Mouse (Mus musculus) intestine, postnatal 0 days (tissue): ENCODE data around the gene Zkscan5. TPM values are rescaled to one million over a fixed set of nuclear protein-coding genes. Genes with fewer than 3 reads are reported as not detected.
A peak's percentile ranks its signal among the peaks of the same experiment; 100 is the strongest.

Experiments used
- ATAC-seq: fragments of 200-750 bp; cut with Nextera tagmentation; 2 replicates; pipeline ENCODE4 v1.8.0; 2017; ENCODE audit warnings: mild to moderate bottlenecking, moderate TSS enrichment, moderate library complexity
- H3K27ac ChIP-seq: fragments of 300-500 bp; sonication (generic); 2 replicates; pipeline ENCODE4 v1.5.1; 2014; ENCODE audit warnings: mild to moderate bottlenecking, low read depth, low read length, moderate library complexity
- H3K27me3 ChIP-seq: fragments of 300-500 bp; sonication (generic); replicated peaks from 2 replicates; pipeline ENCODE4 v1.6.1; 2014; ENCODE audit warnings: low read length, mixed read lengths; ENCODE audit not compliant: control insufficient read depth, insufficient read depth
- H3K36me3 ChIP-seq: fragments of 300-500 bp; sonication (generic); 2 replicates; pipeline ENCODE4 v1.6.1; 2014; ENCODE audit warnings: mild to moderate bottlenecking, moderate library complexity; ENCODE audit not compliant: control insufficient read depth, insufficient read depth
- H3K4me1 ChIP-seq: fragments of 300-500 bp; sonication (generic); replicated peaks from 2 replicates; pipeline ENCODE4 v1.6.1; 2014; ENCODE audit warnings: antibody characterized with exemption, low read length, mixed read lengths; ENCODE audit not compliant: control insufficient read depth, insufficient read depth
- H3K4me2 ChIP-seq: fragments of 300-500 bp; sonication (generic); replicated peaks from 2 replicates; pipeline ENCODE4 v1.6.1; 2014; ENCODE audit warnings: low read depth, mild to moderate bottlenecking, moderate library complexity
- H3K4me3 ChIP-seq: fragments of 300-500 bp; sonication (generic); 2 replicates; pipeline ENCODE4 v1.5.1; 2014; ENCODE audit warnings: low read depth, low read length
- H3K9ac ChIP-seq: fragments of 300-500 bp; sonication (generic); 2 replicates; pipeline ENCODE4 v1.6.1; 2014; ENCODE audit warnings: mild to moderate bottlenecking, low read depth, low read length
- H3K9me3 ChIP-seq: fragments of 300-500 bp; sonication (generic); 2 replicates; pipeline ENCODE4 v1.6.1; 2016; ENCODE audit warnings: mixed run types; ENCODE audit not compliant: control insufficient read depth
- CTCF ChIP-seq: sonication (generic); IDR thresholded peaks from 2 replicates; pipeline ENCODE4 v1.5.1; 2016; ENCODE audit warnings: low read depth, mild to moderate bottlenecking, control low read depth, antibody characterized with exemption, moderate library complexity
- WGBS: fragments of 180-500 bp; shearing (Covaris S2); extraction: QIAGEN DNeasy Blood & Tissue Kit; methylation state at CpG from one replicate; pipeline ENCODE4 v1.1.7; 2014; 5-methylcytosine and 5-hydroxymethylcytosine counted together
- polyA plus RNA-seq: library from polyadenylated mRNA; unstranded; fragments of >200 nt; fragmentation: Nextera tagmentation; extraction: Ambion mirVana; gene quantifications from 2 replicates; pipeline ENCODE4 v1.2.1, GENCODE M21; 2015

Gene Zkscan5
- polyA plus RNA-seq, 1 experiment from 2014 or later, result 4.1 TPM

- Histone ChIP-seq H3K4me1 (no peaks in the 10 kb centered on the region), H3K27me3 (no peaks in the 10 kb centered on the region), H3K4me3 (no peak overlapping the region), H3K36me3 (peaks cover 94% of the 10 kb centered on the region), H3K4me2 (no peak overlapping the region), H3K9me3 (no peaks in the 10 kb centered on the region), H3K9ac (no peak overlapping the region), H3K27ac (no peak overlapping the region)
- TF ChIP-seq CTCF, result no peak
- ATAC-seq, result no peak
- WGBS, result 79% methylated on average over 18 of the region's 18 CpGs
Observed at GRCm38 (mm10) chr5:145178461-145178980, 25.8 kb upstream of the Zkscan5 start.

DNA sequence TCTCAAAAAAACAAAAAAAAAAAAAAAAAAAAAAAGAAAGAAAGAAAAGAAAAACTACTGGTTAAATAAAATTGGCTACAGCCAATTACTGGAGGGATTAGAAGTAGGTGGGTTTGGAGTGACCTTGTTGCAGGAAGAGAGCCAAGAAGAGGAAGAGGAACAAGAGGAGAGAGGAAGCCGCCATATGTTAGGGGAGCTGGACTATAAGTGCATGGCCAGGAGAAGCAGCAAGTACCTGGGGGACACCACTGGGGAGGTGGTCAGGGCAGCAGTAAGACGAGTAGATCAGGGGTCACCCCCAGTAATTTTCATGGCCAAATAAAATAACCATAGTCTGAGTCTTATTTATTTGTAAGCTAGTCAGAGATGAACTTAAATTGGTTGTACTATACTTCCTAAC, 19.1 kb upstream of the Zkscan5 start:
- 88% methylated on average over 2 of the region's 2 CpGs for WGBS
- ATAC-seq, result no peak
- H3K9me3 ChIP-seq, result no peaks in the 10 kb centered on the region
- H3K27me3 ChIP-seq, result no peaks in the 10 kb centered on the region
- H3K4me1 ChIP-seq, result 0 out of 2 replicates have a peak, but pooled peaks cover 2% of the 10 kb centered on the region
- no peak for TF ChIP-seq CTCF
- H3K36me3 ChIP-seq, result peaks cover 73% of the 10 kb centered on the region
- no peak overlapping the region for H3K9ac ChIP-seq
- H3K4me2 ChIP-seq, result no peak overlapping the region
- H3K4me3 ChIP-seq, result no peak overlapping the region
- H3K27ac ChIP-seq, result no peak overlapping the region

DNA sequence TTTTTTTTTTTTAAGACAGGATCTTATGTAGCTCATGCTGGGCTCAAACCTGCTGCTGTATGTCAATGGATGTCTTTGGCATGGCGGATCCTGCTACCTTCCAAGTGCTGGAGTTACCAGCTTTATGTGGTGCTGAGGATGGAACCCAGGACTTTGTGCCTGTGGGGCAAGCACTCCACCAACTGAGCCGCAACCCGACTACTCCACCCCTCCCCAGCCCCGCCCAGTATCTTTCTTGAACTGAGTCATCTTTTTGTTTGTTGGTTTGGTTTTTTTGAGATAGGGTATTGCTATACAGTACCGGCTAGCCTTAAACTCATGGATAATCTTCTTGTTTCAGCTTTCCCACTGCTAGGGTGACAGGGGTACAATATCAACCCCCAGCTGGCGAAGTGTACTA, 14.9 kb upstream of the Zkscan5 start:
- Histone ChIP-seq H3K27me3 (no peaks in the 10 kb centered on the region), H3K4me1 (0 out of 2 replicates have a peak, but pooled peaks cover 5% of the 10 kb centered on the region), H3K9me3 (no peaks in the 10 kb centered on the region), H3K36me3 (peaks cover 32% of the 10 kb centered on the region), H3K9ac (no peak overlapping the region), H3K27ac (no peak overlapping the region), H3K4me3 (no peak overlapping the region), H3K4me2 (peak overlapping the region; percentile 74)
- no peak for TF ChIP-seq CTCF
- ATAC-seq, result no peak
- WGBS, result 71% methylated on average over 6 of the region's 6 CpGs

DNA sequence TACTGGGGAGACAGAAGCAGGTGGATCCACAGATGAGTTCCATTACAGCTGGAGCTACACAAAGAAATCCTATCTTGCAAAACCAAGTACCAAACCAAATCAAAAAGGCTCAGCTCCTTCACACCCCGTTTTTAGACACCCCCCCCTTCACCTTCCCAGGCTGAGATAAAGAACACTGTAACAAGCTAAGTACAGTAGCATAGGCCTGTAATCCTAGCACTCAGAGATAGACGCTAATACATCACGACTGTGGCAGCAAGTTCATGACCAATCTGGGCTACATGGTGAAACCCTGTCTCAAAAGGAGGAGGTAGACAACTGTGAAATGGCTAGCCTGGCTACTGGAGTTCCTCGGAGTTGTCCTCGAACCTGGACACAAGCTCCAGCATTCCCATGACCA, 14.0 kb upstream of the Zkscan5 start:
- Histone ChIP-seq H3K36me3 (peaks cover 33% of the 10 kb centered on the region), H3K4me1 (0 out of 2 replicates have a peak, but pooled peaks cover 5% of the 10 kb centered on the region), H3K9me3 (no peaks in the 10 kb centered on the region), H3K27me3 (no peaks in the 10 kb centered on the region), H3K4me3 (peak overlapping the region; percentile 71), H3K9ac (peak overlapping the region; percentile 82), H3K27ac (peak overlapping the region; percentile 84; the same call in 1 of the 2 replicates), H3K4me2 (peak overlapping the region; percentile 74)
- ATAC-seq, result no peak
- no peak for TF ChIP-seq CTCF
- WGBS, result 25% methylated on average over 5 of the region's 5 CpGs

DNA sequence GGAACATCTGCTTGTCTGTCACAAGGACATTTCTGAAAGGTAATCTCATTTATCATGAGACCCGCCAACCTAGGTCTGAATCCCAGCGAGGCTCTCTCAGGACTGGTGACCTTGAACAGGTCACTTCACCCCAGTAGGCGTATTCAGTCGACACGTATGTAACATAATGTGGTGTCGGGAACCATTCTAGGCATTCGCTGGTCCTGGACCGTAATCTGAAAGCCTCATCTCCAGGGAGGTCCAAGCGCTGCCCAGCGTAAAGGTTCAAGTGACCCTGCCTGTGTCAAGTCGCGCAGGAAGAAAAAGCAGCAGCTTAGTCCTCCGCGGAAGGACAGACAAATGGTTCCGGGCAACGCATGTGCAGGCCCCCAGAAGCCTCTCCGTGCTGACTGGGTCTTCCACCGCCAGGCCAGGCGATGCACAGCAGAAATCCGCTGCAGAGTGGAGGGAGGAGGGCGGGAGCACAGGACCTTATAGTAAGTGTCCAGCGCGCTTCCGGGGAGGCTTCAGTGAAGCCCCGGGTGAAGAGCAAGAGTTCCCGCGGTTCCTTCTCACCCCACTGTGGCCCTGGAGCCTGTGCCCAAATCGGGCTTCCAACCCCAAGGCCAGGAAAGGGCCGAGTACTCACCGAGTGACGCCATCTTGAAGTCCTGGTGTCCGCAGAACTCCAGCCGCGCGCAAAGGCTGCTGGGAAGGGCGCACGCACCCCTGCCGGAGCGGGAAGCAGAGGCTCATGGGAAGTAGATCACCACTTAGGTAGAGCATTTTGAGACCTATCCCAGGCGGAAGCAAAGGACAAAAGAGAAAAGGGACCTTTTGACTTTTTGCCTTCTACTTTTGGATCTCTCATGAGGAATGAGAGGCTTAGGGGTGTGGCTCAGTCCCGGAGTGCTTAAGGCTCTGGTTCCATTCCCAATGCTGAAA, 13.2 kb upstream of the Zkscan5 start:
- Histone ChIP-seq H3K4me2 (peak overlapping the region; percentile 74), H3K4me3 (peak overlapping the region; percentile 71), H3K36me3 (peaks cover 34% of the 10 kb centered on the region), H3K4me1 (0 out of 2 replicates have a peak, but pooled peaks cover 5% of the 10 kb centered on the region), H3K9ac (peak overlapping the region; percentile 82), H3K9me3 (no peaks in the 10 kb centered on the region), H3K27ac (peak overlapping the region; percentile 84), H3K27me3 (no peaks in the 10 kb centered on the region)
- WGBS, result under 1% methylated on average over 41 of the region's 41 CpGs
- TF ChIP-seq CTCF, result no peak
- ATAC-seq, result peak; percentile 84

DNA sequence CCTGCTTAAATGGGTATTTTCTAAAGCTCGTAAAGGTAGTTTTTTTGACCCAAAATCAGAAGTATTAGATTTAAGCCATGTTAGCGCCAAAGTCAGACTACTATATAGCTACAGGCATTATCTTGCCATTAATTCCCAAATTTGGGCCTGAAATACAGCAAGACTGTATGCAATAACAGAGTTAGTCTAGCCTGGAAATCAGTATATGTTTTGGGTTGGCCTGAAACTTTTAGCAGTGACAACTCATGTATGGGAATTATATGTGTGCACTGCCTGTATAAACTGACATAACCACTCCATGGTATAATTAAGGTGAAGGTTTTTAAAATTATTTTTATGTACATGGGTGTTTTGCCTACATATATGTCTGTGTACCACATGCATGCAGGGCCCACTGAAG, 12.4 kb upstream of the Zkscan5 start, which contains the start of gene Atp5j2:
TSS of gene Atp5j2 (minus strand) at position 101 of the 400 bp plus-strand sequence.
- peak within 1 kb of the TSS; percentile 84 for H3K27ac ChIP-seq
- no peak for TF ChIP-seq CTCF
- H3K4me2 ChIP-seq, result peak within 1 kb of the TSS; percentile 74
- no peak for ATAC-seq
- 0 out of 2 replicates have a peak, but pooled peaks cover 5% of the 10 kb centered on the region for H3K4me1 ChIP-seq
- peaks cover 31% of the 10 kb centered on the region for H3K36me3 ChIP-seq
- no peaks in the 10 kb centered on the region for H3K9me3 ChIP-seq
- WGBS, result 90% methylated on average over 2 of the region's 2 CpGs
- peak within 1 kb of the TSS; percentile 71 for H3K4me3 ChIP-seq
- peak within 1 kb of the TSS; percentile 82 for H3K9ac ChIP-seq
- H3K27me3 ChIP-seq, result no peaks in the 10 kb centered on the region
